Mouse (Mus musculus) thymus, adult 2 months (tissue): Measurements from ENCODE around the gene Phip.

ENCODE experiments used
- CTCF ChIP-seq: fragments of 200-500 bp; IDR thresholded peaks from 2 replicates; pipeline ENCODE4 v1.5.1; 2012; ENCODE audit warnings: mild to moderate bottlenecking, control low read depth, low read length, moderate library complexity, borderline replicate concordance; ENCODE audit not compliant: control insufficient read depth, poor library complexity, insufficient read depth; ENCODE audit errors: extremely low read depth
- POLR2A ChIP-seq: fragments of 200-500 bp; IDR thresholded peaks from 2 replicates; pipeline ENCODE4 v1.6.1; 2012; ENCODE audit warnings: mild to moderate bottlenecking, low read length, control low read depth, moderate library complexity; ENCODE audit not compliant: control insufficient read depth, poor library complexity, insufficient read depth; ENCODE audit errors: extremely low read depth

- no peak for TF ChIP-seq CTCF
- no peak for TF ChIP-seq POLR2A
Measured at GRCm38 (mm10) chr9:82861775-82862430, 113.4 kb downstream of the Phip start.
